Mouse (Mus musculus): ENCODE measurements around the gene Prkca.

DNA sequence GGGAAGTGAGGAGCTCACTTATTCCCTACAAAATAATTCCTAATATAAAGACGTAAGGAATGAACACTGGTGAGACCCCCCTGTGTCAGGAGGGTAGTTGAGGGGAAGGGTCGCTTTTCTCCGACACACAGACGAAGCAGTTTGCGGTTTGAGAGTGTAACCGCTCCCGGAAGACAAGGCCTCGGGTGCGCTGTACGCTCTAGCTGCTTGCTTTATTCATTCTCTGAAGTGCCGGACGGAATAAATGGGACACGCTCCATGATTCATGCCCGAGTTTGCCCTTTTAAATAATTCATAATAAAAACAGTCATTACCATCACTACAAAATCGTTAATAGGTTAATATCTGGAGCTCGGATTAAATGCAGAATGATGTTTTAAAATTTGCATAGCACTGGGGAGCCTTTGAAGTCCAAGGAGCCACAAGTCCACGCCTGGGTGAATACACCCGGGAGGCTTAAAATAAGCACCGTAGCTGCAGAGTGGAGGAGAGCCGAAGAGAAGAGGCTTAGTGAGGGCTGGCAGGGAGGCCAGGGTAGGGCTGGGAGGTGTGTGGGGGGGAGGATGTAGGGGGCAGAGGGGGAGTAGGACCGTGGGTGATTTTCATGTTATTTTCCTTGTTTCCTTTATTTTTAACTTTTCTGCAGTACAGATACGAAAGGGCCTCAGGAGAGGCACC is 364.1 kb downstream of the Prkca start:
- TF ChIP-seq POLR2A (IDR thresholded peaks at IDR 0.05; ENCODE audit: insufficient read depth, low read depth, low read length) (no peak), CTCF (IDR thresholded peaks at IDR 0.05; ENCODE audit: insufficient read depth, low read depth, low read length) (no peak)

All from olfactory bulb, adult 2 months (tissue).